Mouse (Mus musculus): ENCODE measurements around the gene Mre11a. TPM values are rescaled to one million over a fixed set of nuclear protein-coding genes. Genes with fewer than 3 reads are reported as not detected.

The Mre11a gene
- total RNA-seq, 2 experiments from 2014 or later = 14.1 to 16.1 TPM

DNA sequence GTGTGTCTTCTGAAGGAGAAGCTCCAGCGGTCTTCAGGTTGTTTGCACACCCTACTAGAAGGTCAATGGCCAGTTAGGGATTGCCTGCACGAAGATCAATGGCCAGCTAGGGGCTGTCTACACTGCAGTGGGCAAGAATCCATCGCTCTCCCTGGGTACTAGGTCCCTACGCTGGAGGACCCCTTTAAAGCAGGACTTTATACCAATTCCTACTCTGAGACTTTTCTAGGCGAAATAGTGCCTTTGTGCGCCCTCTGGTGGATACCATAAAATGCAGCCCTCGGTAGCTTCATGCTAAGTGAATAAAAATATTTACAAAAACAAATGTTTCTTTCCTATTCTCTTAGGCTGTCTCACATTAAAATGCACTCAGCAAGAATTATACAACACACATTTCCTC lies 19.7 kb upstream of the Mre11a start:
- intact Hi-C loops (cut with DNase I) = loop anchor here (2.0 kb wide), 2 partner anchors 242 to 252 kb away; no protein-coding TSS in a partner anchor
- TF ChIP-seq CTCF (IDR thresholded peaks at IDR 0.05) = peak; percentile 88
- DNase-seq (ENCODE audit: extremely low spot score in 1 of 2, low spot score in 2 of 2) = peak; percentile 34 to 63
- Histone ChIP-seq H3K27ac (no peak overlapping the region), H3K4me3 (no peak overlapping the region)

DNA sequence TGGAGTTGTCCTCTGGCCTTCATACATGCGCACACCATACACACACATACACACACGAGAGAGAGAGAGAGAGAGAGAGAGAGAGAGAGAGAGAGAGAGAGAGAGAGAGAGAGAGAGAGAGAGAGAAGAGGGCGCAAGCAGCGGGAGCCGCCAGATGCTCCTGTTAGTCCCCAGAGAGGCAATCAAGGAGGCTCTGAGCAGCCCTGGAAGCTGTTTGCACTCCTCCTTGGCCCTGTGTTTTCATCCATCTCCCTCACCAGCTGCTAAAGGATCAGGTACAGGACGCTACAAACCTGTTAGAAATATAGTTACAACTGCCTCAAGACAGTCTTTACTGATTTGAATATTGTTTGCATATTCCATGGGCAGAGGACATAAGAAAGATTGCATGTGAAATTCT lies 14.6 kb upstream of the Mre11a start:
- DNase-seq (ENCODE audit: extremely low spot score in 1 of 2, low spot score in 2 of 2) = no peak
- H3K4me3 ChIP-seq = no peak overlapping the region
- H3K27ac ChIP-seq = no peak overlapping the region
- intact Hi-C loops (cut with DNase I) = loop anchor here (5.0 kb wide), 1 partner anchor 402 kb away; no protein-coding TSS in a partner anchor
- no peak for TF ChIP-seq CTCF (IDR thresholded peaks at IDR 0.05)

DNA sequence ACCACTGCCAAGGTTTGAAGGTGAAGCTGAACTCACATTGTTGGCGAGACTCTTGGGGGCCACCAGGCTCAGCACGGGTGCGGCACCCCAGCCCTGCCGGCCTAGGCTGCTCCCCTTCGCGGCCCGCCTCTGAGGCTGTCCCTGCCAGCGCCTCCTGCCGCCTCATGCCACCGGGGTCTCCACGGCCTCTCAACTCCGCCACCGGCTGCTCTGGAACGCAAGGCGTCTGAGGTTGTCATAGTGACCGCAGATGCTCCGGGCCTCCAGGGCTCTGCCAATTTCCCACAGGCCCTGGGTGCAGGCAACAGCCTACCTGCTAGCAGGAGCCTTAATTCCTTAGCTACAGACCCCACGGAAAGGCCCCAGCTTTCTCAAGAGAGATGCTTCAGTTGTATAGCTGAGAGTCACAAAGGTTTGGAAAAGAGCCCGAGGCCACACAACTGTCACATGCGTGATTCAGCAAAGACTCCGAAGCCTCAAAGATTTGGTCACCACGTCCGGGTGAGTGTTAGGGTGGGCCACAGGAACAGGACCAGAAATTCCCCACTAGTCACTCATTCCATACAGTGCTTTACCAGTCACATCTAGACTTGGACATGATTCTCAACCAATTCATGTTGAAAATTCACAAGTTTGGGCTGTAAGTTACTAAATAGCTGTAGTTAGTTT lies 13.5 kb upstream of the Mre11a start, which contains the start of gene 1700012B09Rik:
Gene 1700012B09Rik, minus strand, starts transcription at position 228 of the 669 bp plus-strand sequence.
- no peak for DNase-seq (ENCODE audit: extremely low spot score in 1 of 2, low spot score in 2 of 2)
- TF ChIP-seq CTCF (IDR thresholded peaks at IDR 0.05) = no peak
- H3K4me3 ChIP-seq = no peak within 1 kb of the TSS
- intact Hi-C loops (cut with DNase I) = loop anchor here (5.0 kb wide), 1 partner anchor 401 kb away; no protein-coding TSS in a partner anchor
- H3K27ac ChIP-seq = no peak within 1 kb of the TSS

DNA sequence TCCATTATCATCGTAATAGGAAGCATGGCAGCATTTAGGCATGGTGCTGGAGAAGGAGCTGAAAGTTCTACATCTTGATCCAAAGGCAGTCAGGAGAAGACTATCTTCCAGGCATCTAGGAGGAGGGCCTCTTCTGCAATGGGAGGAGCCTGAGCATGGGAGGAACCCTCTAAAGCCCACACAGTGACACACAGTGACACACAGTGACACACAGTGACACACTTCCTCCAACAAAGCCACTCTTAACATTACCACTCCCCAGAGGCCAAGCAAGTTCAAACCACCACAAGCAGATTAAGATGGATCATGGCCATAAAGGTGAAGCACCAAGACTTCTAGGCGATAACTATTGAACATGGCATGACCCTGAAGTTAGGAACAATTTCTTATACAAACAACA lies 12.4 kb upstream of the Mre11a start:
- intact Hi-C loops (cut with DNase I) = loop anchor here (2.0 to 5.0 kb wide), 2 partner anchors 400 to 441 kb away; no protein-coding TSS in a partner anchor

DNA sequence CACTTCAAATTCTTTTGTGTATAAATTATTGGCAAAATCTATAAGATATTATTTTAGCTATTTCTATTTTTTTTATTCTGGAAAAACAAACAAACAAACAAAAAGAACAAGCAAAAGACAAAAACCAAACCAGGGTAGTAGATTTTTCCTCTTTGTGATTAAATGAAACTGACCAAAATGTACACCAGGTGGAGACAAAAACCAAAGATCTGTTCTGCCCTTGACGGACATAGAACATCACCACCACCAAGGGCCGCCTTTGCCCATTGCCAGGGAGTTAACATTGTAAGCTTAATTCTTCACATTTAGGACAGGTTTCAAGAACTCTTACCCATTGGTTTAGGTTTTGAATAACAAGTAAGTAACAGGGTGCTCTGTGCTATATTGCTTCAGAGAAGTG lies 10.6 kb upstream of the Mre11a start:
- no peak overlapping the region for H3K27ac ChIP-seq
- H3K4me3 ChIP-seq = no peak overlapping the region
- intact Hi-C loops (cut with DNase I) = loop anchor here (1.0 to 5.0 kb wide), 3 partner anchors 241 to 439 kb away; no protein-coding TSS in a partner anchor
- DNase-seq (ENCODE audit: extremely low spot score in 1 of 2, low spot score in 2 of 2) = no peak
- TF ChIP-seq CTCF (IDR thresholded peaks at IDR 0.05) = peak; percentile 51

More for the DNA sequence above, 12.4 kb upstream of the Mre11a start:
- H3K27ac ChIP-seq = no peak overlapping the region
- TF ChIP-seq CTCF (IDR thresholded peaks at IDR 0.05) = no peak
- no peak overlapping the region for H3K4me3 ChIP-seq
- DNase-seq (ENCODE audit: extremely low spot score in 1 of 2, low spot score in 2 of 2) = no peak

DNA sequence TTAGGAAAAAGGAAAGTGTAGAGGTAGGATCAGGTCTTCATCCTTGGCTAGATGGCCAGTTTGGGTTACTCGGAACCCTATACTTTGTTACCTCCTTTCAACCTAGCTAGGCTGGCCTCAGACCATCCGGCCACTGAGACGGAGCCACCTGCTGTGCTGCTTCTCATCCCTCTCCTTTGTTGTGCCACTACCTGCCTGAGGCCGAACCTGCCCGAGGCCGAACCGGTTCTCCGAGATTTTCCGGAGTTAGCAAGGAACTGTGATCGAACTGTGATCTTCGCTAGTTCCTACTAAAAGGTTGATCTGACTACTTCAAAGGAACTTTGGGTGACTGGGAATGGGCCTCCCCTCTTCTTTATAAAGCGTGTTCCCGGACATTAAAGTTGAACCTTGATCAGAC lies 6.1 kb upstream of the Mre11a start:
- DNase-seq (ENCODE audit: extremely low spot score in 1 of 2, low spot score in 2 of 2) = no peak
- Histone ChIP-seq H3K4me3 (no peak overlapping the region), H3K27ac (no peak overlapping the region)
- intact Hi-C loops (cut with DNase I) = no loop called here
- TF ChIP-seq CTCF (IDR thresholded peaks at IDR 0.05) = no peak

DNA sequence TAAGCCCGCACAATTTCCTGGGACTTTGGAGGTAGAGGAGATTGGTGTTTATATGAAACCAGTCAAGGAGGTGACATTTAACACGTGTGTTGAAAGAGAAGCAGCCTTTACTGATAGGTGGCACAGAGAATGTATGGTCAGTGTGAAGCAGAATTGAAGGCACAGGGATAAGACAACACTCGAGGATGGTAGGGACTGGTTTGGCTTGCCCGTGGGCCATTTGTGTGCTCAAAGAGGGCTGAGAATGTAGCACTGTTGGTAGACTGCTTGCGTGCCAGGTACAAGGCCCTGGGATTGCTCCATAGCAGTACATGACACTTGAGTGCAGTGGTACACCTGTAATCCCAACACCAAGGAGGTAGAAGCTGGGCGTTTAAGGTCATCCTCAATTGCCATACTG lies 2.9 kb downstream of the Mre11a start:
- H3K4me3 ChIP-seq = no peak overlapping the region
- DNase-seq (ENCODE audit: extremely low spot score in 1 of 2, low spot score in 2 of 2) = no peak
- TF ChIP-seq CTCF (IDR thresholded peaks at IDR 0.05) = no peak
- no peak overlapping the region for H3K27ac ChIP-seq
- intact Hi-C loops (cut with DNase I) = no loop called here

DNA sequence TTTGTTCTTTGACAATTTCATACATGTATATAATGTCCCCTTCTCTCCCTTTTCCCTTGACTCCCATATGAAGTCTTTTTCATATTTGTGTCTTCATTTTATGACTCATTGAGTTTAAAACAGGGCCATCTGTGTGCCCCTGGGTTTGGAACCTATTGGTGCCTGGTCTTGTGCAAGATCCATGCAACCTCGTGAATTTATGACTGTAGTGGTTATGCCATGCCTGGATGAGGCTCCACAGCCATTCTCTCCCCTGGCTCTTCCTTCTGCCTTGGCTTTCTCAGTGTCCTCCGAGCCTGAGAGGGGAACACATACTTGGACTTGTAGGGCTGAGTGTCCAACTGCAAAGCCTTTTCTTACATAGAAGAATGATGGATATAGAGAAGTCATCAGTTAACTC lies 21.3 kb downstream of the Mre11a start:
- TF ChIP-seq CTCF (IDR thresholded peaks at IDR 0.05) = no peak
- intact Hi-C loops (cut with DNase I) = no loop called here
- no peak for DNase-seq (ENCODE audit: extremely low spot score in 1 of 2, low spot score in 2 of 2)
- no peak overlapping the region for H3K4me3 ChIP-seq
- no peak overlapping the region for H3K27ac ChIP-seq

DNA sequence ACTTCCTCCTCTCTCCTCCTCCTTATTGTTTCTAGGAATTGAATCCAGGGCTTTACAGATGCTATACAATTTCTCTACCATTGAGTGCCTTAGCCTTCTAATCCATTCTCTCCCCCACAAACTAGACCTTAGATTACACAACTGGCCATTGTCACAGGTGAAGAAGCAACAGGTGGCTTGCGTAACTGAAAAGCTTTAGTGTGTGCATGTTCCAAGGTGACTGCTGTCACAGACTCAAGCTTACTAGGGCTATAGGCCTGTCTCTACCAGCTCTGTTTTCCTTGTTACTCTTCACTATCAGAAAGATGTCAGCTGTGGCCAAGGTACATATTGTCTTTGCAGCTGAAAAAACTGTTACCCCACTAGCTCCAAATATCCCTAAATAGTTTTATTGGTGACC lies 22.3 kb downstream of the Mre11a start:
- Histone ChIP-seq H3K4me3 (no peak overlapping the region), H3K27ac (no peak overlapping the region)
- DNase-seq (ENCODE audit: extremely low spot score in 1 of 2, low spot score in 2 of 2) = no peak
- intact Hi-C loops (cut with DNase I) = no loop called here
- TF ChIP-seq CTCF (IDR thresholded peaks at IDR 0.05) = no peak

DNA sequence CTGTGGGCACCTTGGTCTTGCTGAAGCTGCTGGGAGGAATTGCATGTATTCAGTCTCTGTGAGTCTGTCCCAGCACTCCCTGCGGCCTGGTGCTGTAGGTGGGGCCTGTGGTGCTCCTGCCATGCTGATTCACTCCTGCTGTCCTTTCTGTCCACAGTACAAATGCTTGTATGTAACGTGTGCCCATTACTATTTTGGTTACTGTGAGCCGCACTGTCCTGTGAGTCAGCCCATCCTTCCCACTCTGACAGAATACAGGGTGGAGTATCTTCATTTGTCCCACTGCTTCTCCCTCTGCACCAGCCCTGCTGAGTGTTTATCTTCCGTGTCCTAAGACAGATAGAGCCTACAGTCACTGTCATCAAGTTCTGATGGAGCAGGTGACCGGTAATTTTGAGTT lies 25.7 kb downstream of the Mre11a start:
- DNase-seq (ENCODE audit: extremely low spot score in 1 of 2, low spot score in 2 of 2) = peak in 1 of 2 experiments; percentile 42
- Histone ChIP-seq H3K4me3 (no peak overlapping the region), H3K27ac (peak overlapping the region; percentile 41)
- no peak for TF ChIP-seq CTCF (IDR thresholded peaks at IDR 0.05)
- intact Hi-C loops (cut with DNase I) = no loop called here

DNA sequence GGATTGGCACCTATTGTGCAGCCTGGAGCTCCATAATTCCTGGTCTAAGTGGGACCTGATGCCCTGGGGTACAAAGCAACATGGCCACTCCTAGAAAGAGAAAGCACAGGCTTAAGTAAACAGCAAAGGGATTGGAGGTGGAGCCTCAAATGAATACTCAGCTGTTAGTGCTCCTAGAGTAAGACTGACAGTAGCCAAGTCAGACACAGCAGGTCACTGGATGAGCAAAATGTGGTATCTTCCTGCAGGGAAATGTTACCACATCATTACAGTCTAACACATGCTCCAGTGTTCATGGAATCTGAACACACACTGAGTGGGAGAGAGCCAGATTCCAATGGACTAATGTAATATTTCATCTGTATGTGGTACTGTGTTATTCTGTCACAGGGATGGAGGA lies 36.9 kb downstream of the Mre11a start:
- no peak overlapping the region for H3K4me3 ChIP-seq
- no peak for TF ChIP-seq CTCF (IDR thresholded peaks at IDR 0.05)
- intact Hi-C loops (cut with DNase I) = no loop called here
- no peak overlapping the region for H3K27ac ChIP-seq
- DNase-seq (ENCODE audit: extremely low spot score in 1 of 2, low spot score in 2 of 2) = no peak

DNA sequence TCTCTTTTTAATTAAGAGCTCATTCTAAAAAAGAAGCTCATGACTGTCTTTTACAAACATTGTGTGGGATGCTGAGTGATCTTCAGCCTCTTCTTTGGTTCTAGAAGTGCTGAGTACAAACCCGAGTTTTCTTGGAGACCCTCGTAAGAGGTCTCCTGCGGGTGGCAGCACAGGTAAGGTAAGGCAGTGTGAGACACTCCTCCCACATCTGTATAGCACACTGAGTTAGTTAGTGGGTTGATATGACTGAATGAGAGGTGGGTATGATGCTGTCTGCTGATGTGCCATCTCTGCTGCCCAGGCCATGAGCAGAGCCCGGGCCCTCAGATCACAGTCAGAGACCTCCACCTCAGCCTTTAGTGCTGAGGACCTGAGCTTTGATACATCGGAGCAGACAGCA lies 40.4 kb downstream of the Mre11a start:
- intact Hi-C loops (cut with DNase I) = no loop called here
- Histone ChIP-seq H3K4me3 (no peak overlapping the region), H3K27ac (no peak overlapping the region)
- DNase-seq (ENCODE audit: extremely low spot score in 1 of 2, low spot score in 2 of 2) = no peak
- TF ChIP-seq CTCF (IDR thresholded peaks at IDR 0.05) = no peak

DNA sequence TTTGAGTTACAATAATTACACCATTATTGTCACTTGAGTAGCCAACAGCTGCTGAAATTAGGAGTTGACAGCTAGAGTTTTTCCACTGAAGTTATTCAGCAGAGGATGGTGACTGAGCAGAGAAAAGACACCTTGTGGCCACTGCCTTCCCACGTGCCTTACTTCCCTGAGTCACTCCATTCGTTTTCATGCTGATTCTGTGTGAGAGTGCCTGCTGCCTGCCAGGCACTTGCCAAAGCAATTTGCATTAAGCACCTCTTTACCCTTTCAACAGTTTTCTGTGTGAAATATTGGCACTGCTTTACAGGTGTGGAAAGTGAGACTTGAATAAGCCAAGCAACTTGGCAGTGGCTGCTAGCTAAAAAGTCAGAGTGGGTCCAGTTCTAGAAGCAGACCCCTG lies 43.4 kb downstream of the Mre11a start:
- Histone ChIP-seq H3K4me3 (no peak overlapping the region), H3K27ac (no peak overlapping the region)
- DNase-seq (ENCODE audit: extremely low spot score in 1 of 2, low spot score in 2 of 2) = no peak
- intact Hi-C loops (cut with DNase I) = no loop called here
- no peak for TF ChIP-seq CTCF (IDR thresholded peaks at IDR 0.05)
